Comparison of ENCODE assay signal across 26 mouse cellular contexts in genomic region chr5:77120701-77121100, GRCm38 (mm10). TPM values are rescaled to one million over a fixed set of nuclear protein-coding genes. Genes with fewer than 3 reads are reported as not detected.
"Had no signal": no experiment of that assay in that cellular context is flagged by ENCODE, and none has a peak within 500 bp of the region (broad histone marks: within the 10 kb centered on the region; RNA-seq: fewer than 3 reads in every experiment).

No protein-coding gene starts in this region.

- H3K27ac ChIP-seq: gastrocnemius, adult 2 months; heart, adult 2 months; heart, embryonic 13.5 days; heart, embryonic 15.5 days; kidney, embryonic 15.5 days; kidney, postnatal 0 days; left cerebral cortex, adult 2 months; limb, embryonic 10.5 days; limb, embryonic 12.5 days had no signal

- ATAC-seq: forebrain, embryonic 16.5 days; hindbrain, embryonic 16.5 days; intestine, embryonic 16.5 days had no signal

- H3K9ac ChIP-seq: heart, embryonic 13.5 days; heart, embryonic 15.5 days; hindbrain, embryonic 14.5 days; kidney, embryonic 15.5 days; limb, embryonic 12.5 days had no signal

- H3K27me3 ChIP-seq: heart, embryonic 13.5 days; heart, embryonic 15.5 days; kidney, embryonic 15.5 days; limb, embryonic 12.5 days had no signal

- DNase-seq: gastrocnemius, adult 2 months; gastrocnemius, postnatal 10 days; gastrocnemius, postnatal 25 days; heart, adult 2 months; heart, postnatal 14 days; heart, postnatal 4 days; kidney, adult 11 months; kidney, adult 2 months; kidney, adult 9 months; kidney, postnatal 14 days; kidney, postnatal 36 days; liver; liver, embryonic 13.5 days had no signal

- H3K36me3 ChIP-seq: heart, embryonic 13.5 days; heart, embryonic 15.5 days; kidney, embryonic 15.5 days; limb, embryonic 10.5 days; limb, embryonic 12.5 days; liver, embryonic 13.5 days had no signal

- H3K4me2 ChIP-seq: heart, embryonic 11.5 days; heart, embryonic 13.5 days; heart, embryonic 15.5 days; hindbrain, embryonic 14.5 days; kidney, embryonic 15.5 days; limb, embryonic 12.5 days; liver, embryonic 11.5 days had no signal

- H3K9me3 ChIP-seq: heart, embryonic 13.5 days; heart, embryonic 15.5 days; kidney, embryonic 15.5 days; limb, embryonic 10.5 days; limb, embryonic 12.5 days; liver, embryonic 13.5 days had no signal

- H3K4me3 ChIP-seq: gastrocnemius, adult 2 months; heart, adult 2 months; heart, embryonic 13.5 days; heart, embryonic 15.5 days; kidney, embryonic 15.5 days; left cerebral cortex, adult 2 months; limb, embryonic 10.5 days; limb, embryonic 12.5 days; liver, embryonic 13.5 days had no signal

RNA-seq across cellular contexts. Expression of gene Hopx, which starts 5.8 kb away (rescaled TPM):
- polyA plus RNA-seq: limb, embryonic 10.5 days; limb, embryonic 12.5 days had no signal
